Mouse (Mus musculus) ES-E14 (cell line): ENCODE measurements around the gene D10Jhu81e.

Source experiments
- CHD2 ChIP-seq: IDR thresholded peaks from 2 replicates; pipeline ENCODE4 v1.6.1; 2014; ENCODE audit warnings: mild to moderate bottlenecking, low read depth, low read length, inconsistent platforms
- HCFC1 ChIP-seq: IDR thresholded peaks from 2 replicates; pipeline ENCODE4 v1.6.1; 2012; ENCODE audit warnings: low read length, inconsistent platforms, borderline replicate concordance; ENCODE audit not compliant: insufficient read depth
- MAFK ChIP-seq: IDR thresholded peaks from 2 replicates; pipeline ENCODE4 v1.6.1; 2014; ENCODE audit warnings: mild to moderate bottlenecking, low read depth, low read length, inconsistent platforms; ENCODE audit not compliant: insufficient read depth
- ZC3H11A ChIP-seq: IDR thresholded peaks from 2 replicates; pipeline ENCODE4 v1.6.1; 2012; ENCODE audit warnings: low read depth, mild to moderate bottlenecking, inconsistent platforms, low read length, borderline replicate concordance
- ZNF384 ChIP-seq: IDR thresholded peaks from 2 replicates; pipeline ENCODE4 v1.6.1; 2012; ENCODE audit warnings: low read depth, low read length, inconsistent platforms

GRCm38 (mm10) chr10:78129998-78130397 lies 39.6 kb downstream of the D10Jhu81e start:
- TF ChIP-seq MAFK (no peak), CHD2 (no peak), HCFC1 (no peak), ZC3H11A (no peak), ZNF384 (no peak)
